Mouse (Mus musculus) neural tube, embryonic 11.5 days (tissue): ENCODE results near the gene Atg5. TPM values are rescaled to one million over a fixed set of nuclear protein-coding genes. Genes with fewer than 3 reads are reported as not detected.
A peak's percentile ranks its signal among the peaks of the same experiment; 100 is the strongest.

Experiments used
- ATAC-seq: fragments of 200-750 bp; cut with Nextera tagmentation; 2 replicates; pipeline ENCODE4 v1.8.0; 2017; ENCODE audit warnings: moderate number of reproducible peaks, mild to moderate bottlenecking, moderate TSS enrichment, moderate library complexity; ENCODE audit not compliant: insufficient read depth, low FRiP score, low TSS enrichment
- DNase-seq: peaks from one replicate; pipeline ENCODE4 v3.0.0-alpha.2; 2015; ENCODE audit warnings: low spot score
- H3K27ac ChIP-seq: fragments of 300-500 bp; sonication (generic); 2 replicates; pipeline ENCODE4 v1.5.1; 2014; ENCODE audit warnings: low read depth, mild to moderate bottlenecking, low read length
- H3K27me3 ChIP-seq: fragments of 300-500 bp; sonication (generic); 2 replicates; pipeline ENCODE4 v1.6.1; 2014; ENCODE audit warnings: mild to moderate bottlenecking, low read length, mixed read lengths; ENCODE audit not compliant: control insufficient read depth, insufficient read depth
- H3K36me3 ChIP-seq: fragments of 300-500 bp; sonication (generic); 2 replicates; pipeline ENCODE4 v1.6.1; 2014; ENCODE audit warnings: mild to moderate bottlenecking, low read length, moderate library complexity, mixed read lengths; ENCODE audit not compliant: control insufficient read depth, insufficient read depth
- H3K4me1 ChIP-seq: fragments of 300-500 bp; sonication (generic); 2 replicates; pipeline ENCODE4 v1.6.1; 2014; ENCODE audit warnings: low read length, mixed read lengths; ENCODE audit not compliant: control insufficient read depth, insufficient read depth
- H3K4me2 ChIP-seq: fragments of 300-500 bp; sonication (generic); 2 replicates; pipeline ENCODE4 v1.6.1; 2014; ENCODE audit warnings: low read depth, mild to moderate bottlenecking, moderate library complexity
- H3K4me3 ChIP-seq: fragments of 300-500 bp; sonication (generic); 2 replicates; pipeline ENCODE4 v1.5.1; 2014; ENCODE audit warnings: low read depth, low read length
- H3K9ac ChIP-seq: fragments of 300-500 bp; sonication (generic); 2 replicates; pipeline ENCODE4 v1.6.1; 2014; ENCODE audit warnings: mild to moderate bottlenecking, low read length
- H3K9me3 ChIP-seq: fragments of 300-500 bp; sonication (generic); 2 replicates; pipeline ENCODE4 v1.6.1; 2016; ENCODE audit warnings: low read length; ENCODE audit not compliant: control insufficient read depth
- WGBS: fragments of 180-500 bp; shearing (Covaris S2); extraction: QIAGEN DNeasy Blood & Tissue Kit; methylation state at CpG from one replicate; pipeline ENCODE4 v1.1.7; 2014; 5-methylcytosine and 5-hydroxymethylcytosine counted together
- microRNA counts: library from miRNA; unstranded; fragments of <30 nt; microRNA quantifications from one replicate; lab custom pipeline; 2015
- microRNA-seq: library from miRNA; unstranded; fragments of <30 nt; microRNA quantifications from one replicate; pipeline ENCODE4, GENCODE M21; 2016
- polyA plus RNA-seq: library from polyadenylated mRNA; unstranded; fragments of >200 nt; fragmentation: Nextera tagmentation; extraction: Ambion mirVana; gene quantifications from 2 replicates; pipeline ENCODE4 v1.2.1, GENCODE M21; 2014

The Atg5 gene
- polyA plus RNA-seq, 1 experiment from 2014 or later = 65.6 TPM

GRCm38 (mm10) chr10:44392855-44393254 is 124.7 kb downstream of the Atg5 start:
- DNase-seq (no peak), ATAC-seq (no peak)
- 87% methylated on average over 8 of the region's 8 CpGs for WGBS

GRCm38 (mm10) chr10:44400119-44400518 is 132.0 kb downstream of the Atg5 start:
- H3K4me3 ChIP-seq = no peak overlapping the region
- no peaks in the 10 kb centered on the region for H3K36me3 ChIP-seq
- WGBS = 35% methylated on average over 3 of the region's 3 CpGs
- H3K27ac ChIP-seq = no peak overlapping the region
- H3K4me2 ChIP-seq = no peak overlapping the region
- H3K9ac ChIP-seq = no peak overlapping the region
- H3K4me1 ChIP-seq = no peaks in the 10 kb centered on the region
- no peak for ATAC-seq
- no peak for DNase-seq
- H3K27me3 ChIP-seq = no peaks in the 10 kb centered on the region
- H3K9me3 ChIP-seq = no peaks in the 10 kb centered on the region

More at GRCm38 (mm10) chr10:44392855-44393254, 124.7 kb downstream of the Atg5 start:
- no peaks in the 10 kb centered on the region for H3K27me3 ChIP-seq
- H3K9me3 ChIP-seq = no peaks in the 10 kb centered on the region
- H3K4me3 ChIP-seq = no peak overlapping the region
- no peaks in the 10 kb centered on the region for H3K36me3 ChIP-seq
- no peak overlapping the region for H3K4me2 ChIP-seq
- no peak overlapping the region for H3K9ac ChIP-seq
- H3K4me1 ChIP-seq = no peaks in the 10 kb centered on the region
- H3K27ac ChIP-seq = no peak overlapping the region

DNA sequence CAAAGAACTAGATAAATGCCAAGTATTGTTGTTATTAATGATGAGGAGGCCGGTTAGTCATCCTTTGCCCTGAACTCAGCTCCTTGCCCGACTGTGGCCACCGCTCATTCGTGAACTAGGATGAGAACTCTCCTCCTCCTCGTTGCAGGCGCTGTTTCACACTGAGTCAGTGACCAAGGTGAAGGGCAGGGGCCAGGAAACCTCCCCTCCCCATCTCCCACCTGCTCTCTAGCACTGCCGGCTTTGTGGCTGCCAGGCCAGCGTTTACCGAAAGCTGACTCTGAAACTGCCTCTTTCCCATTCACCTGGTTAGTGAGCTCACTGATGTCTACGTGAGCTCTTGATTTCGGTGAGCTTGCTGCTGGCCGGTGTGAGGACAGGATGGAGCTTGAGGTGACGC is 132.4 kb downstream of the Atg5 start:
- Histone ChIP-seq H3K36me3 (no peaks in the 10 kb centered on the region), H3K4me1 (no peaks in the 10 kb centered on the region), H3K4me2 (no peak overlapping the region), H3K27me3 (no peaks in the 10 kb centered on the region), H3K27ac (no peak overlapping the region), H3K9ac (no peak overlapping the region), H3K9me3 (no peaks in the 10 kb centered on the region), H3K4me3 (no peak overlapping the region)
- 38% methylated on average over 13 of the region's 13 CpGs for WGBS
- DNase-seq (no peak), ATAC-seq (no peak)

DNA sequence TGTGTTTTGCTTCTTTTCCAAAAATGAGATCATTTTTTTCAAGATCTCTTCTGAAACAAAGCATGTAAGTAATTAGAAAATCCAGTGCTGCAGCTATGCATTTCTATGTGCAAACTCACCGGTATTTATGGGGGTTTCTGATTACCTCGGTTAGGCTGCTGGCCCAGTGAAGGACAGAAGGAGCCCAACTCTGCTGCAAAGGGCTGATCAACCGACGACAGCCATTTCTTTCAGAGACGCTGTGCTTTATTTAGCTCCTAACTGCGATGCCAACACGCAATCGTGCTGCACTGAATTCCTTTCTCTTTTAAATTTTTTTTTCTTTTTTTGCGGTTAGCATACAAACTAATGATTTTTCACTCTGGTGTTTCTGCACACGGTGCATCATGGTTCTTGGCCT is 133.4 kb downstream of the Atg5 start:
- H3K4me3 ChIP-seq = no peak overlapping the region
- no peaks in the 10 kb centered on the region for H3K4me1 ChIP-seq
- H3K27ac ChIP-seq = no peak overlapping the region
- DNase-seq = no peak
- no peaks in the 10 kb centered on the region for H3K9me3 ChIP-seq
- H3K9ac ChIP-seq = no peak overlapping the region
- WGBS = 84% methylated on average over 10 of the region's 10 CpGs
- no peaks in the 10 kb centered on the region for H3K36me3 ChIP-seq
- no peaks in the 10 kb centered on the region for H3K27me3 ChIP-seq
- H3K4me2 ChIP-seq = no peak overlapping the region
- no peak for ATAC-seq

- Histone ChIP-seq H3K27me3 (no peaks in the 10 kb centered on the region), H3K9me3 (no peaks in the 10 kb centered on the region), H3K4me3 (no peak overlapping the region), H3K4me1 (no peaks in the 10 kb centered on the region), H3K9ac (no peak overlapping the region), H3K36me3 (no peaks in the 10 kb centered on the region), H3K27ac (no peak overlapping the region), H3K4me2 (no peak overlapping the region)
- ATAC-seq = no peak
- WGBS = 66% methylated on average over 7 of the region's 7 CpGs
- no peak for DNase-seq
Measured at GRCm38 (mm10) chr10:44403415-44403814, 135.3 kb downstream of the Atg5 start.

DNA sequence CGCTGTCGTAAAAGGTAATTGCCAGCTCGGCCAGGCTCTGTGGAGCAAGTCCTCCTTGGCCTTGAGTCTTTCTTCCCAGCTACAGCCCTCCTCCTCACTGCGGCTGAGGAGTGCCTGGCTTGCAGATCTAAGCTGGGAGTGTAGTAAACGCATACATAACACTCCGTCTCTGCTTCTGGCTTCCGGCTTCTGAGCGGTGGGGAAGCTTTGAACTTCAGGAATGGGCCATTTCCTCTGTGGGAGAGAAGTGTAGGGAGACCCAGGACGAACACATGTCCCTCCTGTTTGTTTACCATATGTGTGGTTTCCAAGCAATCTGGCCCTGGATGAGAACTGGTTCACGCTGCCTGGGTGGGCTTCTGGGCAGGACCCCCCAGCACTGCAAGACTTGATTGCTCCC is 140.9 kb downstream of the Atg5 start:
- 41% methylated on average over 10 of the region's 10 CpGs for WGBS

DNA sequence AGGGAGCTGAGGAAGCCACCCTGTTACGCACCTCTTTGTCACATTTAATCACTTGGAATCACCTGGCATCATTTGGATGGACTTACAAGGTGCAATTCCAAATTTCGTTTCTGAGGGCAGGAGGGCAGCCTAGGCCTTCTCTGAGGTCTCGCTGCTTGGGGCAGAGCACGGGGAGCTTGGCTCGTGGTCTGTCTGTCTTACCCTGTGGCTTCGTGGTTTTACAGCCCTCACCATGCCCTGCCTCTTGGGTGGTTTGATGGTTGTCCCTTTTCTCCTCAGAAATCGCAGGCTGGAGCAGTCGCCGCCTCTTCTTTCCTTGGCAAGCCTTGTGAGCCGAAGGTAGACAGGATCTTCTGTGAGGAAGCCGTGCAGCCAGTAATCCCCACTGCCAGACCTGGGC is 141.8 kb downstream of the Atg5 start:
- DNase-seq = no peak
- Histone ChIP-seq H3K9me3 (no peaks in the 10 kb centered on the region), H3K4me1 (no peaks in the 10 kb centered on the region), H3K27me3 (no peaks in the 10 kb centered on the region), H3K27ac (no peak overlapping the region), H3K4me3 (no peak overlapping the region), H3K9ac (no peak overlapping the region), H3K4me2 (no peak overlapping the region), H3K36me3 (no peaks in the 10 kb centered on the region)
- ATAC-seq = no peak
- WGBS = 76% methylated on average over 11 of the region's 11 CpGs

More for the DNA sequence above, 140.9 kb downstream of the Atg5 start:
- H3K27me3 ChIP-seq = no peaks in the 10 kb centered on the region
- H3K36me3 ChIP-seq = no peaks in the 10 kb centered on the region
- ATAC-seq = no peak
- H3K4me2 ChIP-seq = no peak overlapping the region
- no peaks in the 10 kb centered on the region for H3K9me3 ChIP-seq
- H3K4me1 ChIP-seq = no peaks in the 10 kb centered on the region
- no peak overlapping the region for H3K27ac ChIP-seq
- DNase-seq = no peak
- no peak overlapping the region for H3K9ac ChIP-seq
- no peak overlapping the region for H3K4me3 ChIP-seq

MicroRNAs encoded within 50 kb of the gene (microRNA counts, 519-probe panel; counts per million panel counts)
- 171 counts per million, percentile 57 among the panel's probes with 10 or more counts for microRNA mmu-miR-1929 (lab: Ali Mortazavi, UCI)

Small RNAs within 50 kb of the gene (microRNA-seq; reads per million reads assigned to microRNA genes)
- 1.8 reads per million for gene Mir1929

Other genes with a start within 250 kb of the Atg5 start
- 0.05 and 0.12 TPM in 2 replicates for gene Crybg1, start 119.5 kb upstream of the Atg5 start, polyA plus RNA-seq